Mouse (Mus musculus) limb, embryonic 10.5 days (tissue): ENCODE data around the gene Cd164l2. TPM values are rescaled to one million over a fixed set of nuclear protein-coding genes. Genes with fewer than 3 reads are reported as not detected.

ENCODE experiments used
- DNase-seq: peaks from one replicate; pipeline ENCODE4 v3.0.0-alpha.2; 2017; ENCODE audit warnings: low spot score
- H3K27ac ChIP-seq: fragments of 300-500 bp; sonication (generic); 2 replicates; pipeline ENCODE4 v1.5.1; 2016; ENCODE audit warnings: mild to moderate bottlenecking
- H3K27me3 ChIP-seq: fragments of 300-500 bp; sonication (generic); 2 replicates; pipeline ENCODE4 v1.6.1; 2016; ENCODE audit warnings: low read depth, mild to moderate bottlenecking; ENCODE audit not compliant: poor library complexity, severe bottlenecking
- H3K36me3 ChIP-seq: fragments of 300-500 bp; sonication (generic); 2 replicates; pipeline ENCODE4 v1.6.1; 2016; ENCODE audit warnings: mild to moderate bottlenecking, moderate library complexity
- H3K4me1 ChIP-seq: fragments of 300-500 bp; sonication (generic); 2 replicates; pipeline ENCODE4 v1.6.1; 2016
- H3K4me3 ChIP-seq: fragments of 300-500 bp; sonication (generic); 2 replicates; pipeline ENCODE4 v1.5.1; 2016; ENCODE audit warnings: mild to moderate bottlenecking, moderate library complexity
- H3K9me3 ChIP-seq: fragments of 300-500 bp; sonication (generic); replicated peaks from 2 replicates; pipeline ENCODE4 v1.6.1; 2016; ENCODE audit warnings: mild to moderate bottlenecking
- WGBS: fragments of 180-500 bp; shearing (Covaris S2); methylation state at CpG from one replicate; pipeline ENCODE4 v1.1.7; 2016; 5-methylcytosine and 5-hydroxymethylcytosine counted together
- microRNA-seq: library from miRNA; unstranded; fragments of <30 nt; microRNA quantifications from one replicate; pipeline ENCODE4, GENCODE M21; 2017
- polyA plus RNA-seq: library from polyadenylated mRNA; unstranded; fragments of >200 nt; fragmentation: Nextera tagmentation; extraction: Ambion mirVana; gene quantifications from 2 replicates; pipeline ENCODE4 v1.2.1, GENCODE M21; 2016

Gene Cd164l2
- polyA plus RNA-seq, 1 experiment from 2014 or later, result 4.1 TPM

GRCm38 (mm10) chr4:133268931-133269330 is 57.0 kb downstream of the Cd164l2 start:
- Histone ChIP-seq H3K4me1 (no peaks in the 10 kb centered on the region), H3K36me3 (peaks cover 81% of the 10 kb centered on the region), H3K27me3 (no peaks in the 10 kb centered on the region), H3K27ac (no peak overlapping the region), H3K4me3 (no peak overlapping the region), H3K9me3 (no peaks in the 10 kb centered on the region)
- WGBS, result 97% methylated on average over 3 of the region's 3 CpGs
- no peak for DNase-seq

- 91% methylated on average over 3 of the region's 3 CpGs for WGBS
- no peaks in the 10 kb centered on the region for H3K4me1 ChIP-seq
- peaks cover 82% of the 10 kb centered on the region for H3K36me3 ChIP-seq
- no peaks in the 10 kb centered on the region for H3K27me3 ChIP-seq
- H3K27ac ChIP-seq, result no peak overlapping the region
- no peak for DNase-seq
- no peaks in the 10 kb centered on the region for H3K9me3 ChIP-seq
- H3K4me3 ChIP-seq, result no peak overlapping the region
These were observed 57.7 kb downstream of the Cd164l2 start for GRCm38 (mm10) chr4:133269596-133269995.

GRCm38 (mm10) chr4:133270929-133271328 is 59.0 kb downstream of the Cd164l2 start:
- Histone ChIP-seq H3K27me3 (no peaks in the 10 kb centered on the region), H3K27ac (no peak overlapping the region), H3K36me3 (peaks cover 82% of the 10 kb centered on the region), H3K9me3 (no peaks in the 10 kb centered on the region), H3K4me1 (peaks cover 4% of the 10 kb centered on the region; the same call in 1 of the 2 replicates), H3K4me3 (no peak overlapping the region)
- DNase-seq, result no peak
- WGBS, result 92% methylated on average over 9 of the region's 9 CpGs

Small RNA genes within 50 kb of the gene (microRNA-seq; reads per million reads assigned to microRNA genes)
- gene Mir7017, result 1.5 reads per million

Other genes starting within 250 kb of the Cd164l2 start
- gene Fgr, start 238.0 kb upstream of the Cd164l2 start, polyA plus RNA-seq, result 0.19 and 0.33 TPM in 2 replicates
- gene Ahdc1, start 200.9 kb upstream of the Cd164l2 start, polyA plus RNA-seq, result 13.0 and 13.8 TPM in 2 replicates
- gene Wasf2, start 81.6 kb upstream of the Cd164l2 start, polyA plus RNA-seq, result 62.9 and 73.7 TPM in 2 replicates
- 0.51 and 0.72 TPM in 2 replicates for gene Gpr3, start 405 bp downstream of the Cd164l2 start, polyA plus RNA-seq
- gene Map3k6, start 28.7 kb downstream of the Cd164l2 start, polyA plus RNA-seq, result 0.84 and 1.7 TPM in 2 replicates
- 2.0 and 2.5 TPM in 2 replicates for gene Sytl1, start 51.0 kb downstream of the Cd164l2 start, polyA plus RNA-seq
- gene Tmem222, start 65.7 kb downstream of the Cd164l2 start, polyA plus RNA-seq, result 93.7 and 98.5 TPM in 2 replicates
- 14.3 and 15.5 TPM in 2 replicates for gene Wdtc1, start 141.3 kb downstream of the Cd164l2 start, polyA plus RNA-seq
- 8.7 and 9.0 TPM in 2 replicates for gene Slc9a1, start 157.6 kb downstream of the Cd164l2 start, polyA plus RNA-seq